Mouse (Mus musculus) C2C12 (cell line): ENCODE measurements around the gene Phactr1.

Source experiments
- CEBPB ChIP-seq: IDR thresholded peaks from one replicate; pipeline ENCODE4 v1.6.1; 2011; ENCODE audit warnings: low read depth, mild to moderate bottlenecking, control low read depth, moderate library complexity
- CTCF ChIP-seq: IDR thresholded peaks from one replicate; pipeline ENCODE4 v1.5.1; 2011; ENCODE audit not compliant: control insufficient read depth, insufficient read depth, insufficient read length

- TF ChIP-seq CTCF (no peak), CEBPB (no peak)
Observed at GRCm38 (mm10) chr13:43112280-43112679, 431.9 kb downstream of the Phactr1 start.
